Mouse (Mus musculus) embryonic fibroblast, embryonic 13.5 days (primary cell): ENCODE data around the gene Minpp1.

Experiments
- CTCF ChIP-seq: IDR thresholded peaks from 2 replicates; pipeline ENCODE4 v1.5.1; 2011; ENCODE audit warnings: mild to moderate bottlenecking, control low read depth, low read length, moderate library complexity, borderline replicate concordance; ENCODE audit not compliant: insufficient read depth
- POLR2A ChIP-seq: IDR thresholded peaks from 2 replicates; pipeline ENCODE4 v1.6.1; 2011; ENCODE audit warnings: low read depth, mild to moderate bottlenecking, control low read depth, low read length, moderate library complexity

- no peak for TF ChIP-seq POLR2A
- no peak for TF ChIP-seq CTCF
Observed at GRCm38 (mm10) chr19:32490976-32491375, 5.4 kb downstream of the Minpp1 start.
